Mouse (Mus musculus): Measurements from ENCODE around the gene Suclg1.

DNA sequence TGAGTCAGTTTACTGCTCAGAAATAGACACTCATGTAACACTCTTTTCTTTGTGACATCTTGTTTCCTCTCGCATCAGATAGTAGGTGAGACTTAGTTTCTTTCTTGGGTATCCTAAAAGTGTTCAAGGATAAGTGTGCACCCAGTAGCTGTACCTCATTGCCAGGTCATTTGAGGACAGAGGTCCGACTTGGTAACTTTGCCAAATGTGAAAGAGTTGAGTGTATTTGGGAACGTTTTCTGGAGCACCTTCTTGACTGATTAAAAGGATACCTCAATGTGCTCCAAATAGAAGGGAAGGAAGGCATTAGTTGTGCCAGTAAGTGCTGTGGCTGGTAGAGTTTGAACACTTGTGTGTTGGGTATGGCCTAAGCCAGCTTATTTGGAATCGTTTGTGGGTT is 1.7 kb downstream of the Suclg1 start:
- no peak for TF ChIP-seq CTCF (IDR thresholded peaks at IDR 0.05; ENCODE audit: control insufficient read depth, insufficient read depth, insufficient read length)
- no peak for TF ChIP-seq MAX (IDR thresholded peaks at IDR 0.05)
